Mouse (Mus musculus): Measurements from ENCODE around the gene Ntrk1.

The Ntrk1 gene

GRCm38 (mm10) chr3:87785156-87785555, 9.8 kb downstream of the Ntrk1 start:
- no peak for DNase-seq

- no peak for DNase-seq
These were observed 11.5 kb downstream of the Ntrk1 start for GRCm38 (mm10) chr3:87783282-87784023.

DNA sequence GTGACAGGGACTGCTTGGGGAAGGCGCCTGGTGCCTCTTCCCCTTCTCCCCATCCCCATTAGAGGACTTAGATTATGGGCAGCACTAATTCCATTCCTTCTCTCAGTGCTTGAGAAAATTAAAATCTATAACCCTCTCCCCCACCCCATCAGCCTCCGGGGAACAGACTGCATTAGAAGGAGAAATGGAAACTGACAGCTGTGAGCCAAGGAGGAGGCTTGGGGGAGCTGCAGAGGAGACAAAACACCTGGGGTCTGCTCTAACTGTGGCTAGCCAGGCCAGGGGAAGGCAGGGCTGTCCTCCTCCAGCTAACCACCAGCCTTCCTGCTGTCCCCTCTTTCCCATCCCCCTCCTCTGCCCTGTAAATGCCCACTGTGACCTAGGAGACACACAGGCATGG, 15.9 kb downstream of the Ntrk1 start:
- DNase-seq: no peak

DNA sequence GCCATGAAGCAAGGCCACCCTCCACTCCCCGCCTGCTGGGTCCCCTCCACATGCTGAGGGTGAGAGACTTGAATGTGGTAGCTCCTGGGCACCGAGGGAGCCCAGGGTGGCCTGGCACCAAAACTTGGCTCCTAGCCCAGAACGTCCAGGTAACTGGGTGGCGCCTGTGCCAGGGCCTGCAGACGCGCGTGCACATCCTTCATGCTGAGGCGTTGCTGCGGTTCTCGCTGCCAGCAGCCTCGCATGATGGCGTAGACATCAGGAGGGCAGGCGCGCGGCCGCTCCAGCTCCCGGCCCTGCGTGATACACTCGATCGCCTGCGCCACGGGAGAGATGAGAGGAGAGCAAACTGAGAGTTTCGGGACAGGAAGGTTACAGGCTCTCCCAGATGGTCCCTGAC, 16.7 kb downstream of the Ntrk1 start:
- DNase-seq: no peak

DNA sequence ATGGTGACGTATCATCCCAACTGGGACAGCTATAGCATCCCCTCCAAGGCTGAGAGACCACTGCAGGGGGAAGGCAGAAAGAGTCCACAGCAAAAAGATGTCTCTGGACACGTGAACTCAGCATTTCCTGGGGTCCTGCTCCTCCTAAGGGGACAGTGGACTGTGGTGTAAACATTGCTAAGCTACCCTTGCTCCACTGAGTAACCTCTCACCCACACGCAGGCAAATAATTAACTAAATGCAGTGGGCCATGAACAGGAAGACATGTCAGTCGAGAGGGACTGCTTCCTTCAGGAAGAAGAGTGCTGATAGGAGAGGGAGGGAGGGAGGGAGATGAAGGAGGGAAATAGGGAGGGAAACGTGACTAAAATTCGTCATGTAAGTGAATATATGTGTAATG, 23.9 kb downstream of the Ntrk1 start:
- no peak for DNase-seq

DNA sequence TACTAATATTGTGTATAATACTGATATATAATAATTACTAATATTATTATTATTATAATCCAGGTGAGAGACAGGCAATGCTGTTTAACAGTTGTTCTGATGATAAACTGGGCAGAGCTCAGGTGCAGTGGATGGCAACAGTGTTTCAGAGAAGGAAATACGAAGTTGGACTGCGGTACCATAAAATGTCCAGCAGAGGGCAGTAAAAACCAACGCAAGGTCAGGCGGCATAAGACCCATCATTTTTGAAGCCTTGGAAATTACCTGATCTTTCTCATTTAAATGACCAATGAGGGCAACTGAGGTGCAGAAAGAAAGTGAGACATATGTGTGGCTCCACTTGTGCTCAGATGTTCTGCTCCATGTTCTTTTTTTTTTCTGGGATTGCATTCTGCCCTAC, 24.7 kb downstream of the Ntrk1 start:
- peak; percentile 35 for DNase-seq

DNA sequence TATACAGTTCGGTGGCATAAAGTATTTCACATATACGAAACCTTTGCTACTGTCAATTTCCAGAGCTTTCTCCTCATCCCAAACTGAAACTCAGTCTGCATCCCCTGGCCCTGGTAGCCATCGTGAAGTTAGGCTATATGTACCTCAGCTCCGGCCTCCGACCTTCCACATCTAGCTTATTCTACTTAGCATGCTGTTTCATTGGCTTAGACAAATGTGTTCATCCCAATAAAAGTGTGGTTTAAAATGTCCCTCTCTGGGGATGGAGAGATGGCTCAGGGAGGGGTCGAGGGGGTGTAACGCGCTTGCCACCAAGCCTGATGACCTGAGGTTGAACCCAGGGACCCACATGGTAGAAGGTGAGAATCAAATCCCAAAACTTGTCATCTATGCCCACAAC, 25.5 kb downstream of the Ntrk1 start:
- DNase-seq: no peak

DNA sequence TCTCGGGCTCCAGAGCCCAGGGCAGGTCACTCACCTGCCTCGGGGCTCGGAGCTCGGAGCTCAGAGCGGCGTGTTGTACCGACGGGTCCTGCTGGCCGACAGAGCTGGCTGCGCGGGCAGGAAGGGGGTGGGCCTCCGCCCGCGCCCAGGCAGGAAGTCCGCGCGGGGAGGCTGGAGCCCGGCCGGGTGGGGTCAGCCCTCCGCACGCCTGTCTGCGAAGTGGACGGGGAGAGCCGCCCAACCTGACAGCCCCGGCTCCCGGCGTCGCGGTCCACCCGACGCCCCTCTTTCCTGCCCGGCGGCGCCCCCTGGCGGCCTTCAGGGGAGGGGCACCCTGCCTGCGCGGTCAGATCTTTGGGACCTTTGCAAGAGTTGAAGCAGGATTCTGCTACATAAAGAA, 26.1 kb downstream of the Ntrk1 start:
- peak; percentile 79 for DNase-seq

DNA sequence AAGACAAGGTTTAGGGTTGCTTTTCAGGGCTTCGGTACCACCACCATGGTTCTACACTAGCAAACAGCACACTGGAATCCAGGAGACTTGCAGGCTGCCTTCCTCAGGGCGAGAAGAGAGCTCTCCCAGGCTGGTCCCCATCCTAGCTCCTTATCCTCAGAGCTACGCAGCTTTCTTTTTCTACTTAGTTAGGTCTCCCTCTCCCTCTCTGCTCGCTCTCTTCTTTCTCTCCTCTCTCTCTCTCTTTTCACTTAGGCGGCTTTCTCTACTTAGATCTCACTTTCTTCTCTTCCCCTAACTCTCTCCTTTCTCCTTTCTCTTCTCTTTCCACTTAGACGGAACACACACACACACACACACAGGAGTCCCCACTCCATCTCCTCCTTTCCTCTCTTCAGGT, 26.5 kb downstream of the Ntrk1 start:
- no peak for DNase-seq

- DNase-seq: no peak
These were observed 27.2 kb downstream of the Ntrk1 start for GRCm38 (mm10) chr3:87767764-87768163.

- DNase-seq: no peak
These were observed 28.7 kb downstream of the Ntrk1 start for GRCm38 (mm10) chr3:87766284-87766667.

DNA sequence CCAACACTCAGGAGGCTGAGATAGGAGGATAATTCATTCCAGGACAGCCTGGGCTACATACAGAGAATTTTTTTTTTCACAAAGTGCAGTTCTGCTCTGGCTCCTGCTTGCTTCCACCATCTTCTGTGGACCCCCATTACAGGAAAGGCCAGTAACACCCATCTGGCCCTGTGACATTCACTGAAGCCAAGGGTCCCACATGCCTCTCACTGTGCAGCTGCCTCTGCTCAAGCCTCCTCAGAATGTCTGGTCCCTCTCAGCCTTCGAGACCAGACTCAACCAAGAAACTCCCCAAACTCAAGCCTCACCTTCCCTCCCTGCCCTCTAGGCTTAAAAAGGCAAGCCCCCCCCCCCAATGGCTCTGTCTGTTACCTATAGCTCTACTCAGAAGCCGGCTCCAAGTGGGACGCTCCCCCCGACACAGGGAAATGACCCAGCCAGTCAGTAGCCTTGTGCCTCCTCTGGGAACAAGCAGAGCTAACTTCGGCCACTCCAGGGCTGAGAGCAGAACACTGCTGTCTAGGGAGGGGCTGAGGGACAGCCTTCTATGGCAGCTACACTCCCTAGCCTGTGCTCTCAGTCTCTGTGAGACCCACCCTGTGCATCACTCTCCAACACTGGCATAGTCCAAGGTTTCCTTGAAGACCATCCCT, 29.2 kb downstream of the Ntrk1 start:
- DNase-seq: no peak

GRCm38 (mm10) chr3:87765091-87765490, 29.9 kb downstream of the Ntrk1 start:
- DNase-seq: peak; percentile 60

DNA sequence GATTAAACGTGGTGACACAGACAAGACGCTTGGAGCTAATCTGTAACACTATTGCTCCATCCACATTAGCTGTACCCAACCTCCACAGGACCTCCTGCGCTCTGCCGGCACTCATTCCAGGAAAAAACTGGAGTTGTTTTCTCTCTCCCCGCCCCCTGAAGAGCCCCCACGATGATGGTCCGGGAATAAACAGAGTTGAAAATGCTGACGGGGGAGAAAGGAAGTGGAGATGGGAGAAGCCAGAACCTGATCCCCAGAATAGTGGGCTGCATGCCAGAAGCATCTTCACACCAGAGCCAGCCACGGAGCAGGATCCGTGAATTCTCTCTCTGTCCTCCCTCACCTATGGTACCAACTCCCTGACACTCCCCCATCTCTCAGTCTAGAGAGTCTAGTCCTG, 30.5 kb downstream of the Ntrk1 start:
- DNase-seq: no peak

GRCm38 (mm10) chr3:87763683-87764289, 31.2 kb downstream of the Ntrk1 start:
- peak; percentile 57 for DNase-seq

DNA sequence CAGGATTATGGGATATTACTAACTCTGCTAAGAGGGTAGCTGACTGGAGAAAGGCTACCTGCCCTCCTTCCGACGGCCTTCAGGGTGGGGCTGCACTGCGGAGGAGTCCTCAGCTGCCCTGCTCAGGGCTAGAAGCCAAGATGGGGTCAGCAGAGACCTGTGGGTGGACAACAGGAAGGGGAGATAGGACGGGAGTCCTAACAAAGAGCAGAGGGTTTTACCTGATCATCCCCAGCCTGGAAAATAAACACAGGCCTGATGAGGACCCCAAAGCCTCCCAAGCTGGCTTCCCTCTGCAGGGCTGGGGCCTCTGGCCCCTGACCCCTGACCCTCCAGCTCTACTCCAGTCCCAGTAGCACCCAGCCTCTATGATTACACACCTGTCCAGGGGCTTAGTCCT, 31.8 kb downstream of the Ntrk1 start:
- no peak for DNase-seq

GRCm38 (mm10) chr3:87761408-87762375, 33.3 kb downstream of the Ntrk1 start:
- DNase-seq: no peak

DNA sequence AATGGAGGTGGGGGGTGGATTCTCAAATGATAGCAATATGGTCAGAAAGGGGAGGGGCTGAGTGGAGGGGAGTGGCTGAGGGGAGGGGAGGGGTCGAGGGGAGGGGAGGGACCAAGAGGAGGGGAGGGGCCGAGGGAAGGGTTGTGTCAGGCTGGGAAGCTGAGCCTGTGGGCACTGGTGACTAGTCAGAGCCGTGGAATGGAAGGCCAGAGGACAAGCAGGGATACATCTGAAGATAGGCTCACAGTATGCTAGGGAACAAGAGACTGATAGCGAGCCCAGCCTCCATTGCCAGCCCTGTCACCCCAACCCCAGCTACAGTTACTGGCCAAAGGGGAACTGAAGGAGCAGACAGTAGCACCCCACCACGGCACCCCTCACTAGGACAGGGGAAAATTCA, 36.3 kb downstream of the Ntrk1 start:
- DNase-seq: no peak

- DNase-seq: no peak
These were observed 38.5 kb downstream of the Ntrk1 start for GRCm38 (mm10) chr3:87756488-87756887.

DNA sequence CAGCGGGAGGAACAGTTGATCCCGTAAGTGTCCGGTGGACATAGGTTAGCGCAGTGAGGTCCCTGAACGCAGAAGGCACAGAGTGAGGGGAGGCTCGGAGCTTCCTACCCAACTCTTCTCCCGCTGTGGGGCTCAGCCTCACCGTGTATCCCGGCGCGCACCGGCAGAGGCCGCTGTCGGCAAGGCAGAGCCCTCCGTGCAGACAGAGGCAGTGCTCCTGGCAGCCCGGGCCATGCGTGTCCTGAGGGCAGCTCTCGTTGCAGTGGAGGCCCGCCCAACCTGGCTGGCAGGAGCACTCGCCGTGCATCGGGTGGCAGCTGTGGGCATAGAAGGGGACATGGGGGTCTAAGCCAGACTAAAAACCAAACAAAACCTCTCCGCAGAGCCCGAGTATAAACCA, 39.0 kb downstream of the Ntrk1 start:
- DNase-seq: peak; percentile 75

- DNase-seq: no peak
These were observed 41.1 kb downstream of the Ntrk1 start for GRCm38 (mm10) chr3:87753829-87754228.

DNA sequence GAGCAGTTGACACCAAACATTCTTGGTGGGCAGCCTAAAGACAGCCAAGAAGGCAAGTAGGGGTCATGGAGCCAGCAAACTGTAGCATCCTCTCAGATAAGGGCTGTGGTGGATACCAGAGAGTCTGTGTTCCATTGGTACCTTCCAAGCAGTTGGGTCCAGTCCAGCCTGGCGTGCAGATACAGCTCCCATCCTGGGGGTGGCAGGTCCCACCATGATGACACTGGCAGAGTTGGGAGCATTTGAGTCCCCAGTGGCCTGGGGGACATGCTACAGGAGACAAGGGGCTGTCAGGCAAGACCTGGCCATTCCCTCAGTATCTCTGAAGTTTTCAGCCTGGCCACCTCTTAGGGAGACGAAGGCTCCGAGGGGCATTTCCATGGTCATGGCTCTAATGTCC, 42.4 kb downstream of the Ntrk1 start:
- no peak for DNase-seq

DNA sequence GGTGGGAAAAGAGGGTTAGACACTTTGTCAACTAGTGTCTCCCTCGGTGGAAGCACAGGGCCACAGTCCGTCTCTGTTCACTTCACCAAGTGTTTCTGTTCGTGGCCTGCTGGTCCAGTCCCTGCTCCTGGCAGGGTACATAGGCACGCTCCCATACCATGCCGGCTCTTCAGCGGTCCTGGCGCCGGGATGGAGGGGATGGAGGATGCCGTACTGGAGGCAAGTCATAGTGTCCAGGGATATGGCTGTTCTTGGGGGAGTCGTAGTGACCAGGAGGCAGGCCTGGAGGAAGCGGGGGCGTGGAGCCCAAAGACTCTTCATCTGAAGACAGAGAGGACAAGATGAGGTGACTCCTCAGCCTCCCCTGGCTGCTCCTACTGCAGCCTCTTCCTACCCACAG, 45.0 kb downstream of the Ntrk1 start:
- no peak for DNase-seq
